Mouse (Mus musculus) adipose tissue, adult 10 weeks (tissue): ENCODE results near the gene Snw1. TPM values are rescaled to one million over a fixed set of nuclear protein-coding genes. Genes with fewer than 3 reads are reported as not detected.

ENCODE experiments used
- polyA plus RNA-seq: library from polyadenylated mRNA; stranded (reverse); fragments of 350-450 nt; fragmentation: Illumina TruSeq; extraction: RNeasy Lipid Tissue Mini Kit (QIAGEN cat#74804); gene quantifications from one replicate; pipeline ENCODE4 v1.2.3, GENCODE M21; 2014; ENCODE audit warnings: low read depth, low replicate concordance

The Snw1 gene
- polyA plus RNA-seq, result 50.7 TPM

DNA sequence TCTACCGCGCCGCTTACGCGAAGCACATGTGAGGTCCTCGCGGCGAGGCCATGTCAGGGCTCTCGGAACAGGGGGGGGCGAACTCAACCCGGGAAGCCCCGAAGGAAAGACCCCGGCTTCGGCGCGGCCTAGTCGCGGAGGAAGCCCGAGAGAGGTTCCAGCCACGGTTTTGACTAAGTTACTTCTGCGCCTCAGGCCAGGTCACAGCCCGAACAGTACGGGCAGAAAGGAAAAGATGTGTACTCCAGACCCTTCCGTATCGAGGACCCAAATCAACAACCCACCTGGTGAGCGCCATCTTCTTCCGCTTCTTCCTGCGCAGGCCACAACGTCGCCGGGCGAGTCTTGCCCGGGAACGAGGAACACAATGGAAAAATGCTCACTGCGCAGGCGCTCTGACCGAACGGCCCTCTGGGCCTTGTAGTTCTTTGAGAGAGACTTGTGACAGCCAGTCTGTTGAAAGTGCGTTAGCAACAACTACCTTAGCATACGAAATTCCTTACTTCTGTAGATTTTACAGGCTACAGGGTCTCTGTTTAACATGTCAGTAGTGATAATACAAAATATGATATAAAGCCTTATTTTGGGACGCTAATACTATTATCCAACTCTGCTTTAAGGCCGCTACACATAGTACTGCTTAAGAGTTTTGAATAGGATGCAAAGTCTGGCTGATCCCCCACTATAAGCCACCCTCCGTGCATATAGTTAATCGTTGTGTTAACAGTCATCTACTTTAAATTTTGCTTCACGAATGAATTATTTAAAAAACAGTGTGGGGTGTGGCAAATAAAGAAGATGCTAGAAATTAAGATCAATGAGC, at the start of gene Snw1:
Gene Snw1 (minus strand): TSS at position 311 of the 823 bp plus-strand sequence.

GRCm38 (mm10) chr12:87514016-87514415, 41.9 kb upstream of the Snw1 start, which contains the start of gene Gm8300:
Gene Gm8300 (plus strand): TSS chr12:87514316.

GRCm38 (mm10) chr12:87494421-87494820, 22.3 kb upstream of the Snw1 start, which contains the start of gene Gm5788:
Gene Gm5788 (plus strand): TSS chr12:87494721.

DNA sequence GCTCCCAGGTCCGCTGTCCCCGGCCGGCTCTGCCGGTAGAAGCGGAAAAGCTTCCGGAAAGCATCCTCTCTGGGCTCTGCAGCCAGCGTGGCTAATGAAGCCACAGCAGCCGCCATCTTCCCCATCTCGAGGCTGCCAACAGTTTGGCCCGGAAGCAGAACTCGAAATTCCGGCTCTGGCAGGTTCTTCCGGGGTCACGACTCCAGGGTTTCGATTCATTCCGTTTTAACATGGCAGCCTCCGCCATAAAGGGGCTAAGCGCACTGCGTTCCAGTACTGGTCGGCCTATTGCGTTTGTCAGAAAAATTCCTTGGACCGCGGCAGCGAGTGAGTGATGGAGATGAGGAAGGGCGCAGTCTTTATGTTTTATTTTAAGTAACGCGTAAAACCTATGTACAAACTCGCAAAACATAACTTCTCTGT, 28.4 kb downstream of the Snw1 start, which contains the start of the genes Slirp and Alkbh1:
Gene Slirp (plus strand): TSS at position 197 of the 423 bp plus-strand sequence.
Gene Alkbh1 (minus strand): TSS at position 318 of the 423 bp plus-strand sequence.

Other genes starting within 250 kb of the Snw1 start
- 1.2 TPM for gene Noxred1, start 233.5 kb downstream of the Snw1 start, polyA plus RNA-seq
- 28.9 TPM for gene Vipas39, start 206.0 kb downstream of the Snw1 start, polyA plus RNA-seq
- 91.5 TPM for gene Ahsa1, start 205.8 kb downstream of the Snw1 start, polyA plus RNA-seq
- gene Ism2, start 172.6 kb downstream of the Snw1 start, polyA plus RNA-seq, result 7.0 TPM
- gene Sptlc2, start 83.9 kb downstream of the Snw1 start, polyA plus RNA-seq, result 60.3 TPM
- 97.1 TPM for gene Slirp, start 28.4 kb downstream of the Snw1 start, polyA plus RNA-seq
- 19.1 TPM for gene Alkbh1, start 28.3 kb downstream of the Snw1 start, polyA plus RNA-seq
- gene Gm5788, start 22.4 kb upstream of the Snw1 start, polyA plus RNA-seq, result not detected
- 0.32 TPM for gene Gm8300, start 42.0 kb upstream of the Snw1 start, polyA plus RNA-seq
- gene Oog1, start 130.4 kb upstream of the Snw1 start, polyA plus RNA-seq, result not detected
- not detected for gene Gm4027, start 146.6 kb upstream of the Snw1 start, polyA plus RNA-seq
- not detected for gene Gm16381, start 172.3 kb upstream of the Snw1 start, polyA plus RNA-seq